Mouse (Mus musculus): ENCODE data around the gene Klc4. TPM values are rescaled to one million over a fixed set of nuclear protein-coding genes. Genes with fewer than 3 reads are reported as not detected.

Klc4 gene
- polyA plus RNA-seq, 1 experiment: 34.5 TPM

GRCm38 (mm10) chr17:46651292-46651691 lies 5.5 kb upstream of the Klc4 start:
- TF ChIP-seq POLR2A (IDR thresholded peaks at IDR 0.05; ENCODE audit: borderline replicate concordance, extremely low read depth, insufficient read depth, insufficient read length, poor library complexity, severe bottlenecking): no peak
- no peak for TF ChIP-seq CTCF (IDR thresholded peaks at IDR 0.05; ENCODE audit: borderline replicate concordance, extremely low read depth, insufficient read depth, insufficient read length)
- DNase-seq (ENCODE audit: low read depth): peak; percentile 14

GRCm38 (mm10) chr17:46650232-46651031 lies 4.6 kb upstream of the Klc4 start, which contains the start of gene Cul7:
Gene Cul7, plus strand, starts transcription at chr17:46650337.
- DNase-seq (ENCODE audit: low read depth): peak; percentile 98
- TF ChIP-seq POLR2A (IDR thresholded peaks at IDR 0.05; ENCODE audit: borderline replicate concordance, extremely low read depth, insufficient read depth, insufficient read length, poor library complexity, severe bottlenecking) (peak; percentile 82), CTCF (IDR thresholded peaks at IDR 0.05; ENCODE audit: borderline replicate concordance, extremely low read depth, insufficient read depth, insufficient read length) (no peak)

DNA sequence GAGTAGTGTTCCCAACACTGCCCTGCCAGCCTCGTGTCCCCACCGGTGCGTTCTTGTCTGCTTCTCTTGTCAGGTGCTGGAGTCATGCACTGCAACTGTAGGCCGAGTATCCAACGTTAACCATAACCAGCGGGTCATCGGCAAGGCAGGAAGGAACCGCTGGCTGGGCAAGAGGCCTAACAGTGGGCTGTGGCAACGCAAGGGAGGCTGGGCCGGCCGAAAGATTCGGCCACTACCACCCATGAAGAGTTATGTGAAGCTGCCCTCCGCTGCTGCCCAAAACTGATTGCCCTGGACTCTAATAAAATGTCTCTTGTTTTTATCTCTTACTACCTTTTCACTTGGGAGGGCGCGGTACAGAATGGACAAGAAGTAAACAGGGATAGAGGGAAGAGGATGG lies 4.0 kb upstream of the Klc4 start:
- DNase-seq (ENCODE audit: low read depth): peak; percentile 7
- no peak for TF ChIP-seq POLR2A (IDR thresholded peaks at IDR 0.05; ENCODE audit: borderline replicate concordance, extremely low read depth, insufficient read depth, insufficient read length, poor library complexity, severe bottlenecking)

GRCm38 (mm10) chr17:46648436-46648835 lies 2.6 kb upstream of the Klc4 start:
- no peak for DNase-seq (ENCODE audit: low read depth)
- no peak for TF ChIP-seq CTCF (IDR thresholded peaks at IDR 0.05; ENCODE audit: borderline replicate concordance, extremely low read depth, insufficient read depth, insufficient read length)
- TF ChIP-seq POLR2A (IDR thresholded peaks at IDR 0.05; ENCODE audit: borderline replicate concordance, extremely low read depth, insufficient read depth, insufficient read length, poor library complexity, severe bottlenecking): no peak

- TF ChIP-seq POLR2A (IDR thresholded peaks at IDR 0.05; ENCODE audit: borderline replicate concordance, extremely low read depth, insufficient read depth, insufficient read length, poor library complexity, severe bottlenecking) (no peak), CTCF (IDR thresholded peaks at IDR 0.05; ENCODE audit: borderline replicate concordance, extremely low read depth, insufficient read depth, insufficient read length) (no peak)
- no peak for DNase-seq (ENCODE audit: low read depth)
Measured at GRCm38 (mm10) chr17:46647279-46647678, 1.5 kb upstream of the Klc4 start.

GRCm38 (mm10) chr17:46646322-46646662 lies 470 bp upstream of the Klc4 start:
- DNase-seq (ENCODE audit: low read depth): no peak
- no peak for TF ChIP-seq CTCF (IDR thresholded peaks at IDR 0.05; ENCODE audit: borderline replicate concordance, extremely low read depth, insufficient read depth, insufficient read length)
- no peak for TF ChIP-seq POLR2A (IDR thresholded peaks at IDR 0.05; ENCODE audit: borderline replicate concordance, extremely low read depth, insufficient read depth, insufficient read length, poor library complexity, severe bottlenecking)

DNA sequence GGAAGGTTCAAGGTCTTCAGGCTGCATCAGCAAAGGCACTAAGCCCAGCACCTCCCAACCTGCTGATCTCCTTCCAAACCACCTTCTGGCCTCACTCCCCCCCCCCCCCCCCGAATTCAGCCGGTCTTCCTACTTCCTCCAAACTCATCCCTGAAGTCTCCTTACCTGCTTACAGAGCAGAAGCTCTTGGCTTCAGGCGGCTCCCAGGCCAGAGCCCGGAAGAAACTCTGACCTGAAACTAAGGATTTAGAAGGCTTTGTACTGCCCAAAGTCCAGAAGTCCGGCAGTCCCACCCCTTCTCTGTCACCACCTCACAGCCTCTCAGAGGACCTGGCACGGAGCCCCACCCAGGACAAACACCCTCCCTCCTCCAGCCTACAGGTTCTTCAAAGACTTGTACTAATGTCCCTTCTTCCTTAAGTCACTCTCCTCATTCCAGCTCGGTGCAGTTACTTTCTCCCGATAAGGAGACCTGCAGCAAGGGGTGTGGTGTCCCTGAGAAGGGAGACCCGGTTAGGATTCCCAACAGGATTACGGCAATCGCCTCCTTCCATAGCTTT lies 826 bp downstream of the Klc4 start:
- DNase-seq (ENCODE audit: low read depth): no peak
- no peak for TF ChIP-seq CTCF (IDR thresholded peaks at IDR 0.05; ENCODE audit: borderline replicate concordance, extremely low read depth, insufficient read depth, insufficient read length)
- TF ChIP-seq POLR2A (IDR thresholded peaks at IDR 0.05; ENCODE audit: borderline replicate concordance, extremely low read depth, insufficient read depth, insufficient read length, poor library complexity, severe bottlenecking): no peak

GRCm38 (mm10) chr17:46644152-46644805 lies 1.5 kb downstream of the Klc4 start:
- TF ChIP-seq CTCF (IDR thresholded peaks at IDR 0.05; ENCODE audit: borderline replicate concordance, extremely low read depth, insufficient read depth, insufficient read length) (no peak), POLR2A (IDR thresholded peaks at IDR 0.05; ENCODE audit: borderline replicate concordance, extremely low read depth, insufficient read depth, insufficient read length, poor library complexity, severe bottlenecking) (no peak)
- DNase-seq (ENCODE audit: low read depth): no peak

DNA sequence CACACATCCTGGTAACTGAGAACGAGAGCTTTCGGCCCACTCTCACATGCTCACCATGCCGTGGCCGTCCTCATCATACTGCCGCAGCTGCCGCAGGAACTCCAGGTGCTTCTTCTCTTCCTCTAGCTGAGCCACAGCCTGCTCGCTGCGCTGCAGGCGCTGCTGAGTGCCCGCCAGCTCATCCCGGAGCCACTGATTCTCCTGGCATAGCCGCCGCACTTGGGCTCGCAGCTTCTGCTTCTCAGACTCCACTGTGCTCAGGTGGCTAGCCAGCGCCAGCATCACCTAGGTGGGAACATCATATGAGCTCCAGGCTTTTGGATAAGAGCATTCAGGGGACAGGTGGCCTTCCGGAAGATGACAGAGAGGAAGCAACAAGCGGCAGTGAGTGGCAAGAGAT lies 3.8 kb downstream of the Klc4 start:
- DNase-seq (ENCODE audit: low read depth): no peak
- TF ChIP-seq CTCF (IDR thresholded peaks at IDR 0.05; ENCODE audit: borderline replicate concordance, extremely low read depth, insufficient read depth, insufficient read length) (no peak), POLR2A (IDR thresholded peaks at IDR 0.05; ENCODE audit: borderline replicate concordance, extremely low read depth, insufficient read depth, insufficient read length, poor library complexity, severe bottlenecking) (no peak)

DNA sequence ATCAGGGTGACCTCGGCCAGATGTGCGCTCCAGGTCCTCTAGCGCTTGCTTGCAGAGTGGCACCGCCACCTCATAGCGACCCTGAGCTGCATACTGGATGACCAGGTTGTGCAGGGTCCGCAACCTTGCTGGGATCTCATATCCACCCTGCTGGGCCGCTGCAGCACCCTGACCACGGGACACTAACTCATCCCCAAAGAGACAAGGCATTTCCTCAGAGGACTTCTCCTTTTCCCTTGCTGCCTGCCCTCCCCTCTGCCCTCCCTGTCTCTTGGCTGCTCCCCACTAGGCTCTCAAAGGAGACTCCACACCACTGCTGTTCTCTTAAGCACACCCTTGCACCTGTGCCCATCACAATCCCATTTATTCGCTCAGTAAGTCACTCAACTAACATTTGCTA lies 5.9 kb downstream of the Klc4 start:
- DNase-seq (ENCODE audit: low read depth): no peak
- TF ChIP-seq CTCF (IDR thresholded peaks at IDR 0.05; ENCODE audit: borderline replicate concordance, extremely low read depth, insufficient read depth, insufficient read length) (no peak), POLR2A (IDR thresholded peaks at IDR 0.05; ENCODE audit: borderline replicate concordance, extremely low read depth, insufficient read depth, insufficient read length, poor library complexity, severe bottlenecking) (no peak)

GRCm38 (mm10) chr17:46636831-46637523 lies 8.8 kb downstream of the Klc4 start:
- peak; percentile 80 for TF ChIP-seq CTCF (IDR thresholded peaks at IDR 0.05; ENCODE audit: borderline replicate concordance, extremely low read depth, insufficient read depth, insufficient read length)
- TF ChIP-seq POLR2A (IDR thresholded peaks at IDR 0.05; ENCODE audit: borderline replicate concordance, extremely low read depth, insufficient read depth, insufficient read length, poor library complexity, severe bottlenecking): no peak
- DNase-seq (ENCODE audit: low read depth): peak; percentile 89
